Mouse (Mus musculus) adrenal gland, adult 2 months (tissue): ENCODE data around the gene Tnk1. TPM values are rescaled to one million over a fixed set of nuclear protein-coding genes. Genes with fewer than 3 reads are reported as not detected.
A peak's percentile ranks its signal among the peaks of the same experiment; 100 is the strongest.

ENCODE experiments used
- DNase-seq: peaks from one replicate; pipeline ENCODE4 v3.0.0; 2021
- microRNA-seq, 2 experiments: library from miRNA; unstranded; fragments of <30 nt; microRNA quantifications; one replicate each; pipeline ENCODE4 v1.2.0; 2021
- polyA plus RNA-seq: library from polyadenylated mRNA; depleted of rRNA; stranded (reverse); fragments of >200 nt; gene quantifications from 2 replicates; pipeline ENCODE4 v1.2.3, GENCODE M21; 2012; rRNA removed
- total RNA-seq, 2 experiments: library from RNA; stranded (reverse); gene quantifications; 2 replicates each; pipeline ENCODE4 v1.2.3; 2021

Gene Tnk1
- total and polyA plus RNA-seq, 3 experiments = 0.17 to 0.38 TPM; not detected in 1

DNA sequence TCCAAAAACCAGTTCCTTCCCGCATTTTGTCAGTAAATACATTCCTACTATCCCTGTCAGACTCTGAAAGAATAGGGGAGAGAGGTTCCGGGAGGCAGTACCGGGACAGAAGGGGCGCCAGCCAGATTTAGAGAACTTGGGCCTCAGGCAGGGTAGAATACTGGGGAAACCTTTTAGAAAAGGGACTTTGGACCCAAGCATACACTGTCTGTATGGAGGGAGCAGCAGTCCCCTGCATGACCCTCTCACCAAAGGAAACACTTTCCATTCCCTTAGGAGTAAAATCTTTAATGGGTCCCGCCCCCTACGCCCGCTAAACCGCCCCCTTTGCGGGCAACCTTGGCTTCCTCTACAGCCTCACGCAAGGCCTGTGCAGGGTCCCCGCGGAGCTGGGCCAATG is 55.2 kb downstream of the Tnk1 start:
- DNase-seq = no peak

DNA sequence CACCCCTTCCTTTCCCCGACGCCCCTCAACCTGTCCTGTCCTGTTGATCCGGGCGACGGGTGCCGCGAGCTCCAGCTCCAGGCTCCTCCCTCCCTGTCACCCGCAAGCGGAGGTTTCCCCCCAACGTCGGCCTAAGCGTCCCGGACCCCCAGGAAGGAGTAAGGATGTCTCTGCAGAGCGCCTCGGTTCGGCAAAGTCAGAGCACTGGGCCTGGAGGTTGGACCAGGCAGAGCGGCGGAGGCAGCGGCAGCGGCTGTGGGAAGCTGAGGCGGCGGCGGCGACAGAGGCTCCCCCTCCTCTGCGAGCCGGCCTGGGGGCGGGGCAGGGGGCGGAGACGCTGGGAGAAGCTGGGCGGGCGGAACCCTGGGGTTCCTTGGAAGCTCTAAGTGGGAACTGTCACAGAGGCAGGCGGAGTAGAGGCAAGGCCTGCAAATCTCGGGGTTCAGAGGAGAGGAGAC is 55.9 kb downstream of the Tnk1 start:
- DNase-seq = peak; percentile 95

GRCm38 (mm10) chr11:69801379-69801977 is 57.1 kb downstream of the Tnk1 start, which contains the start of gene Fgf11:
Gene Fgf11, minus strand, starts transcription at chr11:69801857.
- DNase-seq = no peak

Small RNAs within 50 kb of the gene (microRNA-seq; reads per million reads assigned to microRNA genes)
- 0 reads per million in 2 experiments for gene Mir6924

Other genes with a start within 250 kb of the Tnk1 start
Only the 30 nearest of the 42 such genes appear.
- 1 to 10 TPM; 3.1 to 7.0 TPM for gene Tnfsfm13, start 162.6 kb downstream of the Tnk1 start, total RNA-seq
- gene Tnfsfm13, start 162.6 kb downstream of the Tnk1 start, polyA plus RNA-seq = 12.7 and 18.9 TPM in 2 replicates
- gene Polr2a, start 100.1 kb downstream of the Tnk1 start, total RNA-seq = 10 to 100 TPM; 71.4 to 77.9 TPM
- gene Polr2a, start 100.1 kb downstream of the Tnk1 start, polyA plus RNA-seq = 20.6 and 38.3 TPM in 2 replicates
- gene Slc35g3, start 96.8 kb downstream of the Tnk1 start, total RNA-seq = not detected
- gene Slc35g3, start 96.8 kb downstream of the Tnk1 start, polyA plus RNA-seq = not detected in 2 replicates
- gene Zbtb4, start 92.8 kb downstream of the Tnk1 start, total RNA-seq = 10 to 100 TPM; 47.3 to 74.8 TPM
- 66.0 and 73.6 TPM in 2 replicates for gene Zbtb4, start 92.8 kb downstream of the Tnk1 start, polyA plus RNA-seq
- 1 to 10 TPM; 1.7 to 3.1 TPM for gene Chrnb1, start 62.8 kb downstream of the Tnk1 start, total RNA-seq
- gene Chrnb1, start 62.8 kb downstream of the Tnk1 start, polyA plus RNA-seq = 2.7 and 3.0 TPM in 2 replicates
- 10 to 100 TPM in 1 of 2 experiments, 1 to 10 TPM in 1; 4.6 to 12.8 TPM for gene Fgf11, start 56.9 kb downstream of the Tnk1 start, total RNA-seq
- 6.0 and 13.4 TPM in 2 replicates for gene Fgf11, start 56.9 kb downstream of the Tnk1 start, polyA plus RNA-seq
- 1 to 10 TPM in 1 of 2 experiments, under 1 TPM in 1; 0.23 to 1.1 TPM for gene Tmem102, start 53.1 kb downstream of the Tnk1 start, total RNA-seq
- gene Tmem102, start 53.1 kb downstream of the Tnk1 start, polyA plus RNA-seq = 0.81 and 0.94 TPM in 2 replicates
- not detected for gene Gm39566, start 43.4 kb downstream of the Tnk1 start, total RNA-seq
- not detected in 2 replicates for gene Gm39566, start 43.4 kb downstream of the Tnk1 start, polyA plus RNA-seq
- not detected for gene Spem2, start 40.3 kb downstream of the Tnk1 start, total RNA-seq
- 0.09 TPM in 1 of 2 replicates, not detected in the other for gene Spem2, start 40.3 kb downstream of the Tnk1 start, polyA plus RNA-seq
- not detected for gene Spem1, start 36.5 kb downstream of the Tnk1 start, total RNA-seq
- gene Spem1, start 36.5 kb downstream of the Tnk1 start, polyA plus RNA-seq = not detected in 2 replicates
- gene Nlgn2, start 20.9 kb downstream of the Tnk1 start, total RNA-seq = 10 to 100 TPM; 14.6 to 21.8 TPM
- 55.0 and 58.6 TPM in 2 replicates for gene Nlgn2, start 20.9 kb downstream of the Tnk1 start, polyA plus RNA-seq
- gene Tmem256, start 20.2 kb downstream of the Tnk1 start, total RNA-seq = 100 to 1,000 TPM; 139 to 173 TPM
- 116 and 160 TPM in 2 replicates for gene Tmem256, start 20.2 kb downstream of the Tnk1 start, polyA plus RNA-seq
- gene Plscr3, start 12.4 kb downstream of the Tnk1 start, total RNA-seq = 10 to 100 TPM; 50.8 to 53.5 TPM
- 224 and 230 TPM in 2 replicates for gene Plscr3, start 12.4 kb downstream of the Tnk1 start, polyA plus RNA-seq
- not detected for gene Tmem95, start 19.3 kb upstream of the Tnk1 start, total RNA-seq
- not detected in 2 replicates for gene Tmem95, start 19.3 kb upstream of the Tnk1 start, polyA plus RNA-seq
- 1 to 10 TPM; 3.2 to 5.7 TPM for gene Kctd11, start 22.7 kb upstream of the Tnk1 start, total RNA-seq
- gene Kctd11, start 22.7 kb upstream of the Tnk1 start, polyA plus RNA-seq = 4.1 and 4.9 TPM in 2 replicates
- under 1 TPM; 0.46 to 0.69 TPM for gene Acap1, start 36.8 kb upstream of the Tnk1 start, total RNA-seq
- gene Acap1, start 36.8 kb upstream of the Tnk1 start, polyA plus RNA-seq = 0.71 and 1.0 TPM in 2 replicates
- gene 2810408A11Rik, start 42.3 kb upstream of the Tnk1 start, total RNA-seq = under 1 TPM; 0.66 to 0.86 TPM
- 0.18 and 0.74 TPM in 2 replicates for gene 2810408A11Rik, start 42.3 kb upstream of the Tnk1 start, polyA plus RNA-seq
- 10 to 100 TPM; 40.6 to 44.2 TPM for gene Neurl4, start 42.3 kb upstream of the Tnk1 start, total RNA-seq
- gene Neurl4, start 42.3 kb upstream of the Tnk1 start, polyA plus RNA-seq = 38.6 and 47.6 TPM in 2 replicates
- 10 to 100 TPM; 44.7 to 61.8 TPM for gene Gps2, start 55.2 kb upstream of the Tnk1 start, total RNA-seq
- gene Gps2, start 55.2 kb upstream of the Tnk1 start, polyA plus RNA-seq = 130 and 148 TPM in 2 replicates
- gene Eif5a, start 63.2 kb upstream of the Tnk1 start, total RNA-seq = 100 to 1,000 TPM; 572 to 622 TPM
- gene Eif5a, start 63.2 kb upstream of the Tnk1 start, polyA plus RNA-seq = 180 and 225 TPM in 2 replicates
- 10 to 100 TPM; 12.9 to 20.0 TPM for gene Ybx2, start 77.1 kb upstream of the Tnk1 start, total RNA-seq
- gene Ybx2, start 77.1 kb upstream of the Tnk1 start, polyA plus RNA-seq = 21.8 and 41.4 TPM in 2 replicates
- gene Slc2a4, start 89.5 kb upstream of the Tnk1 start, total RNA-seq = 100 to 1,000 TPM in 1 of 2 experiments, 10 to 100 TPM in 1; 84.2 to 119 TPM
- gene Slc2a4, start 89.5 kb upstream of the Tnk1 start, polyA plus RNA-seq = 138 and 142 TPM in 2 replicates
- gene Cldn7, start 106.0 kb upstream of the Tnk1 start, total RNA-seq = under 1 TPM in 1 of 2 experiments, not detected in 1; 0.78 TPM
- gene Cldn7, start 106.0 kb upstream of the Tnk1 start, polyA plus RNA-seq = 0.11 and 0.32 TPM in 2 replicates
- 100 to 1,000 TPM; 130 to 136 TPM for gene Ctdnep1, start 122.4 kb upstream of the Tnk1 start, total RNA-seq
- gene Ctdnep1, start 122.4 kb upstream of the Tnk1 start, polyA plus RNA-seq = 106 and 117 TPM in 2 replicates
- gene Elp5, start 123.8 kb upstream of the Tnk1 start, total RNA-seq = 10 to 100 TPM; 61.9 to 91.9 TPM
- gene Elp5, start 123.8 kb upstream of the Tnk1 start, polyA plus RNA-seq = 45.0 and 45.6 TPM in 2 replicates
- 100 to 1,000 TPM; 487 to 580 TPM for gene Gabarap, start 132.4 kb upstream of the Tnk1 start, total RNA-seq
- gene Gabarap, start 132.4 kb upstream of the Tnk1 start, polyA plus RNA-seq = 226 and 315 TPM in 2 replicates
- gene Phf23, start 137.0 kb upstream of the Tnk1 start, total RNA-seq = 10 to 100 TPM; 52.2 to 57.6 TPM
- 9.7 and 19.0 TPM in 2 replicates for gene Phf23, start 137.0 kb upstream of the Tnk1 start, polyA plus RNA-seq
- 10 to 100 TPM; 11.2 to 12.2 TPM for gene Dvl2, start 141.9 kb upstream of the Tnk1 start, total RNA-seq
- 20.2 and 22.2 TPM in 2 replicates for gene Dvl2, start 141.9 kb upstream of the Tnk1 start, polyA plus RNA-seq
- gene Acadvl, start 156.7 kb upstream of the Tnk1 start, total RNA-seq = 100 to 1,000 TPM; 426 to 754 TPM
- gene Acadvl, start 156.7 kb upstream of the Tnk1 start, polyA plus RNA-seq = 171 and 186 TPM in 2 replicates
- 10 to 100 TPM; 22.9 to 32.4 TPM for gene Dlg4, start 158.2 kb upstream of the Tnk1 start, total RNA-seq
- 21.7 and 22.1 TPM in 2 replicates for gene Dlg4, start 158.2 kb upstream of the Tnk1 start, polyA plus RNA-seq